Mouse (Mus musculus) embryonic facial prominence, embryonic 13.5 days (tissue): ENCODE data around the gene Sobp. TPM values are rescaled to one million over a fixed set of nuclear protein-coding genes. Genes with fewer than 3 reads are reported as not detected.

ENCODE experiments used
- ATAC-seq: fragments of 200-750 bp; cut with Nextera tagmentation; 2 replicates; pipeline ENCODE4 v1.8.0; 2017; ENCODE audit warnings: low read depth; ENCODE audit not compliant: insufficient number of reproducible peaks, insufficient read depth, low FRiP score, low TSS enrichment
- H3K27ac ChIP-seq: fragments of 300-500 bp; sonication (generic); 2 replicates; pipeline ENCODE4 v1.5.1; 2015; ENCODE audit warnings: moderate library complexity, mild to moderate bottlenecking, inconsistent platforms
- H3K27me3 ChIP-seq: fragments of 300-500 bp; sonication (generic); 2 replicates; pipeline ENCODE4 v1.6.1; 2015; ENCODE audit warnings: mild to moderate bottlenecking, inconsistent platforms
- H3K36me3 ChIP-seq: fragments of 300-500 bp; sonication (generic); 2 replicates; pipeline ENCODE4 v1.6.1; 2015; ENCODE audit warnings: mild to moderate bottlenecking, inconsistent platforms
- H3K4me1 ChIP-seq: fragments of 300-500 bp; sonication (generic); 2 replicates; pipeline ENCODE4 v1.6.1; 2015; ENCODE audit warnings: inconsistent platforms
- H3K4me2 ChIP-seq: fragments of 300-500 bp; sonication (generic); 2 replicates; pipeline ENCODE4 v1.6.1; 2015; ENCODE audit warnings: moderate library complexity, mild to moderate bottlenecking, inconsistent platforms
- H3K4me3 ChIP-seq: fragments of 300-500 bp; sonication (generic); 2 replicates; pipeline ENCODE4 v1.5.1; 2015; ENCODE audit warnings: mild to moderate bottlenecking, inconsistent platforms
- H3K9ac ChIP-seq: fragments of 300-500 bp; sonication (generic); 2 replicates; pipeline ENCODE4 v1.6.1; 2015; ENCODE audit warnings: mild to moderate bottlenecking, inconsistent platforms
- H3K9me3 ChIP-seq: fragments of 300-500 bp; sonication (generic); 2 replicates; pipeline ENCODE4 v1.6.1; 2016; ENCODE audit warnings: inconsistent platforms
- WGBS: fragments of 180-500 bp; shearing (Covaris S2); methylation state at CpG from one replicate; pipeline ENCODE4 v1.1.7; 2015; ENCODE audit warnings: mixed read lengths; 5-methylcytosine and 5-hydroxymethylcytosine counted together
- polyA plus RNA-seq: library from polyadenylated mRNA; unstranded; fragments of >200 nt; fragmentation: Nextera tagmentation; extraction: Ambion mirVana; gene quantifications from 2 replicates; pipeline ENCODE4 v1.2.1, GENCODE M21; 2015

Gene Sobp
- polyA plus RNA-seq, 1 experiment from 2014 or later, result 5.4 TPM

GRCm38 (mm10) chr10:43003466-43003757 is 170.9 kb downstream of the Sobp start:
- peak; percentile 26; the same call in 1 of the 2 replicates for ATAC-seq
- Histone ChIP-seq H3K4me2 (peak overlapping the region; percentile 77), H3K27ac (peak overlapping the region; percentile 83; the same call in 1 of the 2 replicates)

GRCm38 (mm10) chr10:43002721-43003465 is 171.4 kb downstream of the Sobp start:
- peak overlapping the region; percentile 42 for H3K4me3 ChIP-seq
- H3K27me3 ChIP-seq, result no peaks in the 10 kb centered on the region
- H3K4me2 ChIP-seq, result peak overlapping the region; percentile 77
- peak; percentile 11; the same call in 1 of the 2 replicates for ATAC-seq
- H3K4me1 ChIP-seq, result peaks cover 32% of the 10 kb centered on the region
- peak overlapping the region; percentile 69 for H3K9ac ChIP-seq
- no peaks in the 10 kb centered on the region for H3K9me3 ChIP-seq
- WGBS, result 1% methylated on average over 25 of the region's 25 CpGs
- peak overlapping the region; percentile 83 for H3K27ac ChIP-seq
- no peaks in the 10 kb centered on the region for H3K36me3 ChIP-seq

More at GRCm38 (mm10) chr10:43003466-43003757, 170.9 kb downstream of the Sobp start:
- no peaks in the 10 kb centered on the region for H3K9me3 ChIP-seq
- 3% methylated on average over 5 of the region's 5 CpGs for WGBS
- no peaks in the 10 kb centered on the region for H3K36me3 ChIP-seq
- peaks cover 32% of the 10 kb centered on the region for H3K4me1 ChIP-seq
- peak overlapping the region; percentile 42; the same call in 1 of the 2 replicates for H3K4me3 ChIP-seq
- no peaks in the 10 kb centered on the region for H3K27me3 ChIP-seq
- no peak overlapping the region for H3K9ac ChIP-seq

- H3K27ac ChIP-seq, result peak overlapping the region; percentile 83
- WGBS, result 6% methylated on average over 13 of the region's 13 CpGs
- H3K27me3 ChIP-seq, result no peaks in the 10 kb centered on the region
- H3K4me3 ChIP-seq, result peak overlapping the region; percentile 42
- peak overlapping the region; percentile 77 for H3K4me2 ChIP-seq
- no peaks in the 10 kb centered on the region for H3K9me3 ChIP-seq
- peak overlapping the region; percentile 69 for H3K9ac ChIP-seq
- ATAC-seq, result no peak
- peaks cover 32% of the 10 kb centered on the region for H3K4me1 ChIP-seq
- H3K36me3 ChIP-seq, result no peaks in the 10 kb centered on the region
These were observed 172.2 kb downstream of the Sobp start for GRCm38 (mm10) chr10:43002066-43002678.

- Histone ChIP-seq H3K27ac (no peak overlapping the region), H3K9ac (no peak overlapping the region), H3K4me3 (no peak overlapping the region), H3K9me3 (no peaks in the 10 kb centered on the region), H3K36me3 (no peaks in the 10 kb centered on the region), H3K27me3 (no peaks in the 10 kb centered on the region), H3K4me2 (no peak overlapping the region), H3K4me1 (peaks cover 36% of the 10 kb centered on the region)
- ATAC-seq, result no peak
- WGBS, result 72% methylated on average over 3 of the region's 3 CpGs
These were observed 172.9 kb downstream of the Sobp start for GRCm38 (mm10) chr10:43001433-43001832.

GRCm38 (mm10) chr10:42999324-42999723 is 175.0 kb downstream of the Sobp start:
- 93% methylated on average over 10 of the region's 10 CpGs for WGBS
- no peak for ATAC-seq
- Histone ChIP-seq H3K4me1 (peaks cover 48% of the 10 kb centered on the region), H3K9me3 (no peaks in the 10 kb centered on the region), H3K36me3 (no peaks in the 10 kb centered on the region), H3K27ac (no peak overlapping the region), H3K27me3 (no peaks in the 10 kb centered on the region; the same call in 1 of the 2 replicates), H3K4me2 (no peak overlapping the region), H3K9ac (no peak overlapping the region), H3K4me3 (no peak overlapping the region)

- Histone ChIP-seq H3K27ac (no peak overlapping the region), H3K4me1 (peaks cover 43% of the 10 kb centered on the region), H3K4me3 (no peak overlapping the region), H3K9ac (no peak overlapping the region), H3K36me3 (no peaks in the 10 kb centered on the region), H3K4me2 (no peak overlapping the region), H3K9me3 (no peaks in the 10 kb centered on the region), H3K27me3 (no peaks in the 10 kb centered on the region; the same call in none of the 2 replicates)
- 84% methylated on average over 2 of the region's 2 CpGs for WGBS
- no peak for ATAC-seq
These were observed 177.1 kb downstream of the Sobp start for GRCm38 (mm10) chr10:42997278-42997677.

GRCm38 (mm10) chr10:42995484-42995895 is 178.8 kb downstream of the Sobp start:
- no peak overlapping the region for H3K4me3 ChIP-seq
- H3K9me3 ChIP-seq, result no peaks in the 10 kb centered on the region
- peak overlapping the region; percentile 69 for H3K27ac ChIP-seq
- no peaks in the 10 kb centered on the region; the same call in none of the 2 replicates for H3K27me3 ChIP-seq
- H3K4me1 ChIP-seq, result peaks cover 46% of the 10 kb centered on the region
- WGBS, result 9% methylated on average over 13 of the region's 13 CpGs
- no peak for ATAC-seq
- no peak overlapping the region for H3K9ac ChIP-seq
- peak overlapping the region; percentile 36 for H3K4me2 ChIP-seq
- H3K36me3 ChIP-seq, result no peaks in the 10 kb centered on the region

GRCm38 (mm10) chr10:42994331-42994782 is 180.0 kb downstream of the Sobp start:
- WGBS, result 21% methylated on average over 13 of the region's 13 CpGs
- ATAC-seq, result no peak

GRCm38 (mm10) chr10:42991018-42991417 is 183.3 kb downstream of the Sobp start:
- no peak overlapping the region for H3K9ac ChIP-seq
- H3K4me2 ChIP-seq, result no peak overlapping the region
- H3K9me3 ChIP-seq, result no peaks in the 10 kb centered on the region
- 65% methylated on average over 9 of the region's 9 CpGs for WGBS
- H3K27ac ChIP-seq, result no peak overlapping the region
- H3K36me3 ChIP-seq, result no peaks in the 10 kb centered on the region
- H3K4me1 ChIP-seq, result peaks cover 48% of the 10 kb centered on the region
- no peak for ATAC-seq
- peaks cover 4% of the 10 kb centered on the region for H3K27me3 ChIP-seq
- H3K4me3 ChIP-seq, result no peak overlapping the region

More at GRCm38 (mm10) chr10:42994331-42994782, 180.0 kb downstream of the Sobp start:
- H3K4me2 ChIP-seq, result peak overlapping the region; percentile 36
- no peak overlapping the region for H3K4me3 ChIP-seq
- peak overlapping the region; percentile 52; the same call in 1 of the 2 replicates for H3K9ac ChIP-seq
- H3K36me3 ChIP-seq, result no peaks in the 10 kb centered on the region
- H3K27me3 ChIP-seq, result no peaks in the 10 kb centered on the region; the same call in none of the 2 replicates
- no peaks in the 10 kb centered on the region for H3K9me3 ChIP-seq
- peaks cover 46% of the 10 kb centered on the region for H3K4me1 ChIP-seq
- peak overlapping the region; percentile 69 for H3K27ac ChIP-seq

- no peaks in the 10 kb centered on the region for H3K36me3 ChIP-seq
- no peak overlapping the region for H3K9ac ChIP-seq
- WGBS, result 33% methylated on average over 6 of the region's 6 CpGs
- H3K4me2 ChIP-seq, result no peak overlapping the region
- no peaks in the 10 kb centered on the region for H3K9me3 ChIP-seq
- ATAC-seq, result no peak
- no peak overlapping the region for H3K4me3 ChIP-seq
- peaks cover 5% of the 10 kb centered on the region for H3K27me3 ChIP-seq
- no peak overlapping the region for H3K27ac ChIP-seq
- peaks cover 37% of the 10 kb centered on the region for H3K4me1 ChIP-seq
These were observed 184.4 kb downstream of the Sobp start for GRCm38 (mm10) chr10:42989910-42990309.

- H3K4me1 ChIP-seq, result peaks cover 24% of the 10 kb centered on the region
- no peaks in the 10 kb centered on the region for H3K36me3 ChIP-seq
- no peak for ATAC-seq
- no peak overlapping the region for H3K4me3 ChIP-seq
- H3K9me3 ChIP-seq, result no peaks in the 10 kb centered on the region
- no peak overlapping the region for H3K27ac ChIP-seq
- WGBS, result 33% methylated on average over 15 of the region's 15 CpGs
- H3K9ac ChIP-seq, result no peak overlapping the region
- peaks cover 9% of the 10 kb centered on the region for H3K27me3 ChIP-seq
- peak overlapping the region; percentile 24; the same call in 1 of the 2 replicates for H3K4me2 ChIP-seq
These were observed 185.7 kb downstream of the Sobp start for GRCm38 (mm10) chr10:42988627-42989026.
